Mouse (Mus musculus) CD4-positive, CD25-positive, alpha-beta regulatory T cell, adult 4 months (primary cell): Measurements from ENCODE around the gene Pdgfb. TPM values are rescaled to one million over a fixed set of nuclear protein-coding genes. Genes with fewer than 3 reads are reported as not detected.

Source experiments
- ATAC-seq: one replicate; pipeline ENCODE4 v1.8.0; 2017
- polyA plus RNA-seq, 2 experiments: library from polyadenylated mRNA; unstranded; fragments of 100-300 nt; shearing (Covaris generic); gene quantifications; one replicate each; pipeline ENCODE4 v1.2.1; 2017

The Pdgfb gene
- polyA plus RNA-seq, 2 experiments from 2014 or later: 1.4 to 2.8 TPM

DNA sequence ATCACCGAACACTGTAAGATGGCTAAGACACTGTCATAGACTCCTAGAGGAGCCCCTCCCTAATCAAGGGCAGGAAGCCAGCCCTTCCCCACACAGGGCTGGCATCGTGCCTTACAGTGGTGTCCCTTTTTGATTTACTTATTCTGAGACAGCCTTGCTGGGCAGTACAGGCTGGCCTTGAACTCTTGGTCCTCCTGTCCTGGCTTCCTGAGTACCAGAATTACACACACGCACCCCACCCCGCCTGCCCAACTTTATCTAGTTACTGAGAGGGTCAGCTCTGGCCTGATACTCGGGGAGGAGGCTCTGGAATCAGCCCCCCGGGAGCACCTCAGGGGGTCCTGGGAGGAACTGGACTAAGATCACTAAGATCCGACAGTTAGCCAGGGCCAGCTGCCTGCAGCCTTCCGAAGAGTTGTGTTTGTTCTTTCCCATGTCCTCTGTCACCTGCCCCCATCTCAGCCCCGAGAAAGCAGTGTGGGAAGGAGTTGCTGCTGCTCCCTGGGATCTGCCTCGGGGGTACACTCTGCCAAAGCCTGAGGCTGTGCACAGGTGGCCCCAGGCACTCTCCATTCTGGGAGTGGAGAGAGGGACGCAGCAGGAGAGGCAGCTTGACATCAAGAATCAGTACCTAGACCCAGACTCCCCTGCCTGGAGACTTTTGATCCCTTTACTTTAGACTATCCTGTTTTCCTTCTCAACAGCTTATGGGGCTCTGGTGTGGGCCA is 62.1 kb downstream of the Pdgfb start:
- no peak for ATAC-seq

DNA sequence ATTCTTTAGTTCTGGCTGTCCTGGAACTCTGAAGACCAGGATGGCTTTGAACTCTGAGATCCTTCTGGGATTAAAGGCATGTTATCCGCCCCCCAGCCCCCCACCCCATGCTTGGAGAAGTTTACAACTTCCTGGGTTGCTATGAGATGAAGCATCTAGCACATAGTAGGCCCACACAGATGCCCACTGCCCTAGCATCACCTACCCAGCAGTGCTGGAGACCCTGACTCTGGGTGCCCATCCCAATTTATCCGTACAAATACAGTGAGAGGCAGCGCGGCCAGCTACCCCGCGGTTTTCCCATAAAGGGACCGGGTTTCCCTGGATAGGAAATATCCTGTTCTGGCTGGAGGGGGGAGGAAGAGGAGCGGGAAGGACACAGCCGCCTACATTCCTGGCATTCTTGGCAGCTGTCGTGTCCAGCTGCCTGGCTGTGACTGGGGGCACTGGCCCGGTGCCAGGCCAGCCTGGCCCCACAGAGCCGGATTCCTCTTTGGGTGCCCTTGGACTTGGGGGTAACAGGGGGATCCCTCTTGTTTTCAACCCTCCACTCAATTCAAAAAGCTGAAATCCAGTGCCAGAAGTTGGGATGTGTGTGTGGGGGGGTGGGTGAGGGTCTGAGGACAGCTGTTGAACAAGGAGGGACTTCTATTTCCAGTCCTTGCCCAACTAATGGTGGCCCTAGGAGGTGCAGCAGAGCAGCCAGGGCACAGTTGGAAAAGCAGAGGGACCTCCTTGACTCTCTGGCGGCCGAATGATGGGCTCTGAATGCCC is 62.9 kb downstream of the Pdgfb start:
- ATAC-seq: no peak

DNA sequence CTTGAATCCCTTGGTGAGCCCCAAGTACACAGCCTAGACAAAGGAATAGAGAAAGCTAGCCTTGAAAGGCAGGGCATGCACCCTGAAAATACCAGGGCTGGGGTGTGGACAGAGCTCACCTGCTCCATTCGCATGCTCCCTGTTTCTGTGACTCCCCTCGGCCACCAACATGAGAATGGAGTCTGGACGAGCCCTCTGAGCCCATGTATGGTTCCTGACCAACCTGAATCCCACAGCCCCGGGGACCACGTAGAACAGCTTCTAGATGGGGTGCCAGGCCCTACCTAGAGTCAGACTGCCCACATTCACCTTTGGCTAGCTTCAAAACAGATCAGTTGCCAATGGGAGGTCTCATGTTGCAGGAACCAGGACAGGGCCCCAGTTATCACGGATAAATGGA is 63.6 kb downstream of the Pdgfb start:
- ATAC-seq: no peak

DNA sequence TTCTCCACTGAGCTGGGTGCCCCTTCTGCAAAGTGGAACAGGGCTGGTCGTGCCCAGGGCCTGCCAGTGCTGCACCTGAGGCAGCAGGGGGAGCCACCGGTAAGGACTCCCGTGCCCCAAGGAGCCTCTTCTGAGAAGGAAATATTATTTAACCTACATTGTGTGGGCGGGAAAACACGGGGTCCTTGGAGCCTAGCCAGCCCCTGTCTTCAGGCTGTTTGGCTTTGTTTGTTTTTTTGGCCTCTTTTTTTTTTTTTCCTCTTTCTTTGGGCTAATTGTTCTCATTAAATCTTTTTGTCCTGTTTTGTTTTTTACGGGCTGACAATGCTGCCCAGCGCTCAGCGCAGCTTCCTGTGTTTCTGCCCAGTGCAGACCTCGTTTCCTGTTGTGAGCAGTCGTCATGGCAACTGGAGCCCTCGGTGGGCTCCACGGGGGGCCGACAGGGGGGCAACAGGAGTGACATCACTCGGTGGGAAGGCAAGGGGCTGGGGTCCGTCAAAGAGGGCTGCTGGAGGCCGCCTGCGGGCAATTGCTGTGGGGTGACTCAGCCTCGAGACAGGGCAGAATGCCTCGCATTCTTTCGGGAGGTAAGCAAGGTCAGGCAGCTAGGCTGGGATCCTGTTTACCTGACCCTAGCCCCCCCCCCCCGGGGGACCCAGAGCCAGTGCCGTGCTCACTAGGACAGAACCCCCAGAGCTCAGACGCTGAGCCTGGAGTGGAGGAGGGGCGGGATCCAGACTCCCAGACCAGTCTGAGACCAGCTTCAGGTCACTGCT is 64.3 kb downstream of the Pdgfb start:
- peak; percentile 77 for ATAC-seq

DNA sequence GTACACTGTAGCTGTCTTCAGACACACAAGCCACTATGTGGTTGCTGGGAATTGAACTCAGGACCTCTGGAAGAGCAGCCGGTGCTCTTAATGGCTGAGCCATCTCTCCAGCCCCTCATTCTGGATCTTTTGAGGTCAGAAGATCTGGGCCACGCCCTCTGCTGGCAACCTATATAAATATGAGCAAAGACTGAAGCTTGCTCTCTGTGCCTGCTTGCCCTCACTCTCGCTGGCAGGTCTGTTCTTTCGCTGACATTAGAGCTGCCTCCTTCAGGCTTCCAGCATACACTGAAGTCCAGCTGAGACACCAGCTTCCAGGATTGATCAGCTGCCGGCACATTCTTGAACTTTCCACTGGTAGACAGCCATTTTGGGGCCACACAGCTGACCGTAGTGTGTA is 67.1 kb downstream of the Pdgfb start:
- no peak for ATAC-seq

DNA sequence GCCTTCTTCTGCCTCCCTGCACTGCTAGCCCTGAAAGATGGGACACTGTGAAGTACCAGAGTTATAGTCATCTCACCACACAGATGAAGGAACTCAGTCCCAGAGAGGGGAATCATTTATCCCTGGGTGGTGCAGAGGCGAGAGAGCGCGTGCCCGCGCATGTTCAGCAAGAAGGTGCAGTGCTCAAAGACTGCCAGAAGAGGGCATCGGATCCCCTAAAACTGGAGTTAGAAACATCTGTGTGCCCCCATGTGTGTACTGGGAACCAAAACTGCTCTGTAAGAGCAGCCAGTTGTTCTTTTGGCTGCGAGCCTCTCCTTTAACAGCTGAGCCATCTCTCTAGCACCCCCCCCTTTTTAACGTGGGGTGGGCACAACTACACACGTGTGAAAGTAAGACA is 68.0 kb downstream of the Pdgfb start:
- ATAC-seq: no peak

DNA sequence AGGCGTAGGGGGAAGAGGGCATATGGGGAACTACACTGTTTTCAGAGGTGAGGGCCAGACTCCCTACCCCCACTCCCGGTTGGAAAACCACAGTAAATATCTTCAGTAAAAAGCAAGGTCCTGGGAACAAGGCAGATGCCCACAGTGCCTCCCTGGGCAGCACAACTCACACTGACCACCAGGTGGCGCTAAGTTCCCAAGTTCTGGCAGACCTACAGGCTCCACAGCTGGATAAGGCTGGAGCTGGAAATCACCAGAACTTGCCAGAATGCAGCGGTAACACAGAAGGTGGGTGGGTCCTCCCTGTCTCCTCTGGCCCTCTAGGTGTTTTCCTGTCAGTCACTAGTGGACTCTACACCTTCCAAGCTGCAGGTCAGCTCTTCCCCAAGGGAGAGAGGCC is 68.8 kb downstream of the Pdgfb start:
- peak; percentile 69 for ATAC-seq

Other genes starting within 250 kb of the Pdgfb start
- 10 to 100 TPM in 1 of 2 experiments, 1 to 10 TPM in 1; 6.9 to 10.4 TPM for gene Dnal4, start 237.1 kb downstream of the Pdgfb start, polyA plus RNA-seq
- under 1 TPM in 1 of 2 experiments, not detected in 1; 0.42 TPM for gene Nptxr, start 210.2 kb downstream of the Pdgfb start, polyA plus RNA-seq
- not detected for gene Npcd, start 180.7 kb downstream of the Pdgfb start, polyA plus RNA-seq
- gene Cbx6, start 180.3 kb downstream of the Pdgfb start, polyA plus RNA-seq: 10 to 100 TPM in 1 of 2 experiments, 1 to 10 TPM in 1; 9.2 to 14.5 TPM
- 100 to 1,000 TPM; 560 to 705 TPM for gene Apobec3, start 123.3 kb downstream of the Pdgfb start, polyA plus RNA-seq
- gene Cbx7, start 43.9 kb downstream of the Pdgfb start, polyA plus RNA-seq: 10 to 100 TPM; 48.1 to 54.3 TPM
- gene Syngr1, start 76.4 kb upstream of the Pdgfb start, polyA plus RNA-seq: under 1 TPM; 0.86 to 0.94 TPM
- 1,000 to 10,000 TPM; 3,782 to 4,433 TPM for gene Rpl3, start 76.9 kb upstream of the Pdgfb start, polyA plus RNA-seq
- 10 to 100 TPM; 12.0 to 39.6 TPM for gene Tab1, start 118.2 kb upstream of the Pdgfb start, polyA plus RNA-seq
- under 1 TPM in 1 of 2 experiments, not detected in 1; 0.13 TPM for gene Mgat3, start 158.7 kb upstream of the Pdgfb start, polyA plus RNA-seq
- gene Mief1, start 219.0 kb upstream of the Pdgfb start, polyA plus RNA-seq: 10 to 100 TPM; 33.6 to 42.7 TPM
- 10 to 100 TPM in 1 of 2 experiments, not detected in 1; 14.2 TPM for gene AC140267.1, start 220.9 kb upstream of the Pdgfb start, polyA plus RNA-seq
- gene Atf4, start 240.2 kb upstream of the Pdgfb start, polyA plus RNA-seq: 10 to 100 TPM; 80.4 to 96.5 TPM
- gene Rps19bp1, start 249.3 kb upstream of the Pdgfb start, polyA plus RNA-seq: 10 to 100 TPM; 18.3 to 21.5 TPM